Mouse (Mus musculus): ENCODE data around the gene Tmed10.

DNA sequence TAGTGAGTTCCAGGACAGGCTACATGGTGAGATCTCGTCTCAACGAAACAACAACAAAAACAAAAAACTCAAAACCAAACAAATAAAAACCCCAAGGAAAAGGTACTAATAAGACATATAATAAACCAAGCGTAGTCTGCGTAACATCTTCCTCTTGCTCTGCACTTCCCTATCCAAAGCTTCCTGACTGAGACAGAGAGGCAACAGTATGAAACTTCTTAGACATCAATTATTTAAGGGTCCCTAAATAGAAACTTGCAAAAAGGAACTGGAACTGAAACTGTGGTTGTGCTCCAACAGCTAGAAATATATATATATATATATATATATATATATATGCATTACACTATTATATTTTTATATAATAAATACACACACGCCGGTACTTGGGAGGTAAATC, 29.1 kb downstream of the Tmed10 start:
- no peak for TF ChIP-seq MAFK (IDR thresholded peaks at IDR 0.05; ENCODE audit: insufficient read depth, low read depth, low read length)
- TF ChIP-seq CHD2 (IDR thresholded peaks at IDR 0.05; ENCODE audit: low read depth, low read length) = no peak
- TF ChIP-seq ZC3H11A (IDR thresholded peaks at IDR 0.05; ENCODE audit: borderline replicate concordance, low read depth, low read length) = no peak
- no peak for TF ChIP-seq ZNF384 (IDR thresholded peaks at IDR 0.05; ENCODE audit: low read depth, low read length)
- no peak for TF ChIP-seq HCFC1 (IDR thresholded peaks at IDR 0.05; ENCODE audit: borderline replicate concordance, insufficient read depth, low read length)
